In the genomic region with DNA sequence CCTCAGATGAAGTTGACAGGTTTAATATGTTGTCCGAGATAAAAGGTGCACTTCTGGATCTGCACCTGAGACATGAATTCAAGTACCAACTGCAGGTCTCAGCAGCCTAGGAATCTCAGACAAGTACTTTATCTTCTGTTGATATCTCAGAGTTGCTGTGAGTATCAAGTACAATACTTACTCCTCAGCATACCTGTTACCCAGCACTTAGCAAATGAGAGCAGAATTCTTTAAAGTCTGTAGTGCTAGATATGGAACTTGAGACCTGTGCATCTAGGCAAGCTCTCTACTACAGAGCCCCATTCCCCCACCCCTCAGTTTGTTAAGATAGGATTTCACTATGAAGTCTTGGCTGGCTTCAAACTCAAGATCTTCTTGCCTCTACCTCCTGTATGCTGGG, we compare ENCODE assay signal across 29 mouse cellular contexts.
"Had no signal": no experiment of that assay in that cellular context is flagged by ENCODE, and none has a peak within 500 bp of the region (broad histone marks: within the 10 kb centered on the region; RNA-seq: fewer than 3 reads in every experiment).

No protein-coding gene starts in this region.

- H3K9ac ChIP-seq: embryonic facial prominence, embryonic 12.5 days; embryonic facial prominence, embryonic 13.5 days; embryonic facial prominence, embryonic 15.5 days; forebrain, embryonic 12.5 days; forebrain, embryonic 13.5 days; forebrain, embryonic 15.5 days; forebrain, postnatal 0 days had no signal

- H3K9me3 ChIP-seq: embryonic facial prominence, embryonic 12.5 days; embryonic facial prominence, embryonic 13.5 days; embryonic facial prominence, embryonic 15.5 days; forebrain, embryonic 10.5 days; forebrain, embryonic 12.5 days; forebrain, embryonic 13.5 days; forebrain, embryonic 15.5 days had no signal

- H3K27me3 ChIP-seq: embryonic facial prominence, embryonic 12.5 days; embryonic facial prominence, embryonic 13.5 days; embryonic facial prominence, embryonic 15.5 days; forebrain, embryonic 12.5 days; forebrain, embryonic 13.5 days; forebrain, embryonic 15.5 days had no signal

- H3K27ac ChIP-seq: embryonic facial prominence, embryonic 10.5 days; embryonic facial prominence, embryonic 12.5 days; forebrain, embryonic 10.5 days; forebrain, embryonic 12.5 days; forebrain, embryonic 13.5 days; forebrain, embryonic 15.5 days; gastrocnemius, adult 2 months; heart, adult 2 months had no signal

- DNase-seq: cerebellum, adult 2 months; cerebellum, adult 8-10 months; cerebellum, adult 9-10 months; cerebellum, adult 9-11 months; cerebellum, postnatal 10 days; cerebellum, postnatal 14 days; cerebellum, postnatal 25 days; cerebellum, postnatal 36 days; embryo, embryonic 11 days; forebrain, postnatal 0 days; gastrocnemius, adult 2 months; gastrocnemius, postnatal 10 days; gastrocnemius, postnatal 14 days; gastrocnemius, postnatal 25 days; gastrocnemius, postnatal 36 days; heart, adult 11 months; heart, adult 18-20 months; heart, adult 2 months had no signal

- H3K4me1 ChIP-seq: embryonic facial prominence, embryonic 10.5 days had no signal

- H3K36me3 ChIP-seq: embryonic facial prominence, embryonic 12.5 days; embryonic facial prominence, embryonic 13.5 days; embryonic facial prominence, embryonic 15.5 days; forebrain, embryonic 12.5 days; forebrain, embryonic 15.5 days had no signal

- ATAC-seq: forebrain, embryonic 13.5 days; forebrain, embryonic 14.5 days; forebrain, embryonic 15.5 days; forebrain, embryonic 16.5 days; forebrain, postnatal 0 days had no signal

- H3K4me3 ChIP-seq: embryonic facial prominence, embryonic 10.5 days; embryonic facial prominence, embryonic 12.5 days; embryonic facial prominence, embryonic 13.5 days; embryonic facial prominence, embryonic 15.5 days; erythroblast, embryonic 14.5 days; forebrain, embryonic 10.5 days; forebrain, embryonic 12.5 days; forebrain, embryonic 13.5 days; forebrain, embryonic 15.5 days; gastrocnemius, adult 2 months; heart, adult 2 months had no signal

- H3K4me2 ChIP-seq: embryonic facial prominence, embryonic 12.5 days; embryonic facial prominence, embryonic 13.5 days; embryonic facial prominence, embryonic 15.5 days; forebrain, embryonic 12.5 days; forebrain, embryonic 13.5 days; forebrain, embryonic 15.5 days had no signal
